8 mouse cellular contexts compared by ENCODE assay signal in the genomic region with DNA sequence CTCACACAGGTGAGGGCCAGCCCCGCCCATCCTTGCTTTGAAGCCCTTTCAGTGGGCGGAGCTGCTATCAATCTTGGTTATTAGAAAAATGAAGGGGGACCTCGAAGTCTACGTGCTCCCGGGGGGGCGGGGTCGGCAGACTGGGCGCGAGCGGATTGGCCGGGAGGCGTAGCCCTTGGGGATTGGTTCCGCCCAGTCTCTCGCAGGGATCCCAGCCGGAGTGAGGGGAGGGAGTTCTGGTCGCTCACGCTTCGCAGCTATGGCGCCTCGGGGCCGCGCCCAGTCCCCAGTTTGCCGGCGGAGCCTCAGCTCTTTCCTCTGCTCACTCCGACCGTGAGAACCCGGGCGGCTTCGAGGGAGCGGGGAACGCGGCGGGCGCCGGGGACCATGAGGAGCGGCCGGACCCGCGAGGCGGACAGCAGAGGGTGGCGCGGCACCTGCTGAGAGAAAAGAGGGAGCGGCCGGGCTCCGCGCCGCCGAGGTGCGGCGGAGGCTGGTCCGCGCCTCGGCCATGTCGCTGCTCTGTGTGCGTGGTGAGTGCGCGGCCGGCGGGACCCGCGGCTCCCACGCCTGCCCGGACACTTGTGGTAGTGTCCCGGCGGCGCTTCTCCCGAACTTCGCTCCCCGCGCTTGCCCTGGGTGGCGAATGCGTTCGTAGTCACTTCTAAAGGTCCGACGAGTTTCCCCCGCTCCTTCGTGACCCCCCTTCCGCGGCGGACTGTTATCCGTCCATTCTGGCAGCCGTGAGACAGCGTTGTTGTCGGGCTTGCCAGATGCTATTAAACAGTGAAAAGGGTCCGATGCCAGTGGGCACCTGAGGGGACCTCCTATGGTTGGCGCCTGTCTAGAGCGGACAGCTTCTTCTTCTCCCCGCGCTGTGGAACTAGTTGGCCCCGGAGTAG. TPM values are rescaled to one million over a fixed set of nuclear protein-coding genes. Genes with fewer than 3 reads are reported as not detected.
A peak's percentile ranks its signal among the peaks of the same experiment; 100 is the strongest.
DNase-seq lines count a peak whose midpoint lies in the region; ATAC-seq lines count a peak whose summit lies in the region.

A gene (plus strand): TSS at position 201 of the 902 bp plus-strand sequence.

- ATAC-seq in heart, embryonic 12.5 days (ENCODE audit: insufficient number of reproducible peaks, low FRiP score) = peak; percentile 97
- ATAC-seq in kidney, embryonic 16.5 days (ENCODE audit: low FRiP score, low TSS enrichment) = peak; percentile 96
- ATAC-seq in liver, embryonic 12.5 days = peak; percentile 97
- peak; percentile 98 for ATAC-seq in stomach, embryonic 15.5 days (ENCODE audit: insufficient read depth, low FRiP score, low read depth)

- WGBS in heart, embryonic 12.5 days = under 1% methylated on average over 78 of the region's 90 CpGs
- WGBS in kidney, embryonic 16.5 days = 1% methylated on average over 90 of the region's 90 CpGs
- under 1% methylated on average over 89 of the region's 90 CpGs for WGBS in liver, embryonic 12.5 days (ENCODE audit: insufficient replicate concordance)
- WGBS in stomach, embryonic 15.5 days = under 1% methylated on average over 87 of the region's 90 CpGs

- H3K27ac ChIP-seq in heart, embryonic 12.5 days (ENCODE audit: poor library complexity, severe bottlenecking) = peak within 1 kb of the TSS; percentile 77
- peak within 1 kb of the TSS; percentile 68 for H3K27ac ChIP-seq in kidney, embryonic 16.5 days (ENCODE audit: low read length)
- no peak within 1 kb of the TSS for H3K27ac ChIP-seq in liver, embryonic 12.5 days
- H3K27ac ChIP-seq in stomach, embryonic 15.5 days = peak within 1 kb of the TSS; percentile 86

- H3K4me1 ChIP-seq in heart, embryonic 12.5 days (replicated peaks) = peaks cover 15% of the 10 kb centered on the region; the same call in 1 of the 2 replicates
- H3K4me1 ChIP-seq in kidney, embryonic 16.5 days (ENCODE audit: insufficient read depth, low read length) = peaks cover 16% of the 10 kb centered on the region; the same call in 1 of the 2 replicates
- peaks cover 15% of the 10 kb centered on the region for H3K4me1 ChIP-seq in liver, embryonic 12.5 days
- 0 out of 2 replicates have a peak, but pooled peaks cover 5% of the 10 kb centered on the region for H3K4me1 ChIP-seq in stomach, embryonic 15.5 days

- H3K9me3 ChIP-seq in heart, embryonic 12.5 days (replicated peaks) = no peaks in the 10 kb centered on the region
- H3K9me3 ChIP-seq in kidney, embryonic 16.5 days (ENCODE audit: low read length) = no peaks in the 10 kb centered on the region
- H3K9me3 ChIP-seq in liver, embryonic 12.5 days (replicated peaks) = no peaks in the 10 kb centered on the region
- H3K9me3 ChIP-seq in stomach, embryonic 15.5 days = no peaks in the 10 kb centered on the region

- DNase-seq in CD4-positive, CD25-positive, alpha-beta regulatory T cell, adult 2 months (ENCODE audit: low read depth, low spot score) = peak; percentile 88
- DNase-seq in c-Kit-positive CD71-negative TER-119-negative erythroid progenitor cells, embryonic 14.5 days (ENCODE audit: low read depth) = peak; percentile 82
- peak; percentile 77 for DNase-seq in fat pad, adult 2 months (ENCODE audit: extremely low read depth, low read depth, low spot score)
- peak; percentile 85 for DNase-seq in neural tube, embryonic 10.5 days (ENCODE audit: extremely low spot score, low spot score)

- H3K27me3 ChIP-seq in heart, embryonic 12.5 days (replicated peaks) = no peaks in the 10 kb centered on the region
- no peaks in the 10 kb centered on the region for H3K27me3 ChIP-seq in kidney, embryonic 16.5 days (ENCODE audit: insufficient read depth, low read length)
- peaks cover 51% of the 10 kb centered on the region for H3K27me3 ChIP-seq in liver, embryonic 12.5 days (replicated peaks)
- H3K27me3 ChIP-seq in stomach, embryonic 15.5 days (replicated peaks) = 0 out of 2 replicates have a peak, but pooled peaks cover 4% of the 10 kb centered on the region

- no peaks in the 10 kb centered on the region for H3K36me3 ChIP-seq in heart, embryonic 12.5 days
- H3K36me3 ChIP-seq in kidney, embryonic 16.5 days (ENCODE audit: insufficient read depth, low read length) = no peaks in the 10 kb centered on the region
- H3K36me3 ChIP-seq in liver, embryonic 12.5 days = no peaks in the 10 kb centered on the region
- no peaks in the 10 kb centered on the region for H3K36me3 ChIP-seq in stomach, embryonic 15.5 days

- peak within 1 kb of the TSS; percentile 83 for H3K4me2 ChIP-seq in heart, embryonic 12.5 days
- peak within 1 kb of the TSS; percentile 90 for H3K4me2 ChIP-seq in kidney, embryonic 16.5 days (replicated peaks; ENCODE audit: low read depth, low read length)
- peak within 1 kb of the TSS; percentile 94 for H3K4me2 ChIP-seq in liver, embryonic 12.5 days
- peak within 1 kb of the TSS; percentile 96 for H3K4me2 ChIP-seq in stomach, embryonic 15.5 days

- H3K4me3 ChIP-seq in heart, embryonic 12.5 days = peak within 1 kb of the TSS; percentile 76
- H3K4me3 ChIP-seq in kidney, embryonic 16.5 days (ENCODE audit: low read length) = peak within 1 kb of the TSS; percentile 80
- H3K4me3 ChIP-seq in liver, embryonic 12.5 days = peak within 1 kb of the TSS; percentile 62
- H3K4me3 ChIP-seq in stomach, embryonic 15.5 days (replicated peaks) = peak within 1 kb of the TSS; percentile 74

- H3K9ac ChIP-seq in heart, embryonic 12.5 days = peak within 1 kb of the TSS; percentile 81
- H3K9ac ChIP-seq in kidney, embryonic 16.5 days (replicated peaks; ENCODE audit: low read length) = peak within 1 kb of the TSS; percentile 79
- peak within 1 kb of the TSS; percentile 54 for H3K9ac ChIP-seq in liver, embryonic 12.5 days
- H3K9ac ChIP-seq in stomach, embryonic 15.5 days = peak within 1 kb of the TSS; percentile 58

RNA-seq across cellular contexts. Expression of the gene that starts here (rescaled TPM):
- 15.1 and 15.8 TPM in 2 replicates for polyA plus RNA-seq in heart, embryonic 12.5 days (2016; fragmentation: Nextera tagmentation; extraction: Ambion mirVana)
- polyA plus RNA-seq in kidney, embryonic 16.5 days (2015; fragmentation: Nextera tagmentation; extraction: Ambion mirVana) = 6.8 and 8.6 TPM in 2 replicates
- polyA plus RNA-seq in liver, embryonic 12.5 days (2016; fragmentation: Nextera tagmentation; extraction: Ambion mirVana) = 0.91 and 1.2 TPM in 2 replicates
- 7.8 and 9.1 TPM in 2 replicates for polyA plus RNA-seq in stomach, embryonic 15.5 days (2015; fragmentation: Nextera tagmentation; extraction: Ambion mirVana)
